Mouse (Mus musculus) CH12.LX (cell line): ENCODE results near the gene Zfpm1.

Experiments
- BHLHE40 ChIP-seq: IDR thresholded peaks from 2 replicates; pipeline ENCODE4 v1.6.1; 2011; ENCODE audit warnings: mild to moderate bottlenecking, low read depth, low read length, improper control_type of control experiment
- CTCF ChIP-seq, 2 experiments: IDR thresholded peaks in 1 of 2; conservative IDR thresholded peaks in 1 of 2; 2 replicates each; pipeline ENCODE4 v1.5.1; 2011 to 2012; ENCODE audit warnings: low read depth in 2 of 2, low read length in 2 of 2, improper control_type of control experiment in 1 of 2, inconsistent platforms in 1 of 2, mild to moderate bottlenecking in 1 of 2, moderate library complexity in 1 of 2
- GABPA ChIP-seq: IDR thresholded peaks from 2 replicates; pipeline ENCODE4 v1.6.1; 2012; ENCODE audit warnings: low read depth, low read length, improper control_type of control experiment, inconsistent platforms; ENCODE audit not compliant: insufficient replicate concordance
- HCFC1 ChIP-seq: IDR thresholded peaks from 2 replicates; pipeline ENCODE4 v1.6.1; 2012; ENCODE audit warnings: low read depth, mild to moderate bottlenecking, inconsistent platforms, low read length, improper control_type of control experiment
- JUND ChIP-seq: conservative IDR thresholded peaks from 2 replicates; pipeline ENCODE4 v1.6.1; 2011; ENCODE audit warnings: low read depth, low read length, improper control_type of control experiment
- MAX ChIP-seq: IDR thresholded peaks from 2 replicates; pipeline ENCODE4 v1.6.1; 2011; ENCODE audit warnings: low read length, improper control_type of control experiment
- MAZ ChIP-seq: IDR thresholded peaks from 2 replicates; pipeline ENCODE4 v1.6.1; 2012; ENCODE audit warnings: low read depth, mild to moderate bottlenecking, inconsistent platforms, low read length, improper control_type of control experiment, moderate library complexity
- NRF1 ChIP-seq: IDR thresholded peaks from 2 replicates; pipeline ENCODE4 v1.6.1; 2014; ENCODE audit warnings: low read depth, mild to moderate bottlenecking, inconsistent platforms, low read length, improper control_type of control experiment, moderate library complexity
- PAX5 ChIP-seq: IDR thresholded peaks from 2 replicates; pipeline ENCODE4 v1.6.1; 2012; ENCODE audit warnings: low read length, inconsistent platforms, mixed read lengths
- POLR2A ChIP-seq: IDR thresholded peaks from 2 replicates; pipeline ENCODE4 v1.6.1; 2011; ENCODE audit warnings: low read depth, mild to moderate bottlenecking, improper control_type of control experiment, low read length
- POLR2AphosphoS2 ChIP-seq: IDR thresholded peaks from 2 replicates; pipeline ENCODE4 v1.6.1; 2011; ENCODE audit warnings: low read depth, low read length, improper control_type of control experiment
- USF2 ChIP-seq: conservative IDR thresholded peaks from 2 replicates; pipeline ENCODE4 v1.6.1; 2011; ENCODE audit warnings: low read depth, low read length, improper control_type of control experiment

GRCm38 (mm10) chr8:122304058-122304457 is 22.1 kb downstream of the Zfpm1 start:
- TF ChIP-seq HCFC1, result no peak
- no peak for TF ChIP-seq MAZ
- TF ChIP-seq POLR2A, result no peak
- TF ChIP-seq MAX, result no peak
- no peak for TF ChIP-seq POLR2AphosphoS2
- TF ChIP-seq GABPA, result no peak
- TF ChIP-seq CTCF (conservative IDR thresholded peaks at IDR 0.05 in 1 of 2, IDR thresholded peaks at IDR 0.05 in 1 of 2; ENCODE audit: low read depth in 2 of 2, low read length in 2 of 2), result no peak
- no peak for TF ChIP-seq PAX5
- no peak for TF ChIP-seq BHLHE40
- TF ChIP-seq NRF1, result no peak
- TF ChIP-seq USF2, result no peak
- no peak for TF ChIP-seq JUND
